Mouse (Mus musculus): ENCODE data around the gene Rd3. TPM values are rescaled to one million over a fixed set of nuclear protein-coding genes. Genes with fewer than 3 reads are reported as not detected.

Rd3 gene
- total RNA-seq, 2 experiments from 2014 or later: 0.36 to 0.58 TPM

DNA sequence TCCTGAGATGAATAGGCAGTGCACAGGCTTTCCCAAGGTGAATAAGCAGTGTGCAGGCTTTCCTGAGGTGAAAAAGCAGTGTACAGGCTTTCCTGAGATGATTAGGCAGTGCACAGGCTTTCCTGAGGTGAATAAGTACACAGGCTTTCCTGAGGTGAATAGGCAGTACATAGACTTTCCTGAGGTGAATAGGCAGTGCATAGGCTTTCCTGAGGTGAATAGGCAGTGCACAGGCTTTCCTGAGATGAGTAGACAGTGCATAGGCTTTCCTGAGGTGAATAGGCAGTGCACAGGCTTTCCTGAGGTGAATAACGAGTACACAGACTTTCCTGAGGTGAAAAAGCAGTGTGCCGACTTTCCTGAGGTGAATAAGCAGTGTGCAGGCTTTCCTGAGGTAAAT, 16.2 kb upstream of the Rd3 start:
- intact Hi-C loops (cut with DNase I): no loop called here
- DNase-seq (ENCODE audit: extremely low spot score in 1 of 2, low spot score in 2 of 2): no peak

DNA sequence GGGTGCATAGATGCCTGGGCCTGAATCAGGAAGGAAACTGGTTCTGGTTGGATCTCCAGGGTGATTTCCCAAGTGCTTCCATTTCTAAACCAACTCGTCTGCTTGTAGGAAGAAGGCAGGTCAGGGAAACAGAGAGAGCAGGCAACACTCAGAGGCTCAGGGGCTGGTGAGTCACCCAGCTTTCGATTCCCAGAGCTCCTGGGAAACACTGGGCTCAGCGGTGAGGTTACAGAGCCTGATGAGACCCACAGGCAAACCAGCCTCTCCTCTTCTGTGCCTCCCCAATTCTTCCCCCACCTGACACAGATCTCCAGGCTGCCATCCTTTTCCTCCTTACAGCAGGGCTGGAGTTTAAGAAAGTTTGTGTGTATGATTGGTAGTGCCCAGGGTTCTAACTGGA, 13.8 kb upstream of the Rd3 start:
- DNase-seq (ENCODE audit: extremely low spot score in 1 of 2, low spot score in 2 of 2): peak in 1 of 2 experiments; percentile 13
- intact Hi-C loops (cut with DNase I): no loop called here

DNA sequence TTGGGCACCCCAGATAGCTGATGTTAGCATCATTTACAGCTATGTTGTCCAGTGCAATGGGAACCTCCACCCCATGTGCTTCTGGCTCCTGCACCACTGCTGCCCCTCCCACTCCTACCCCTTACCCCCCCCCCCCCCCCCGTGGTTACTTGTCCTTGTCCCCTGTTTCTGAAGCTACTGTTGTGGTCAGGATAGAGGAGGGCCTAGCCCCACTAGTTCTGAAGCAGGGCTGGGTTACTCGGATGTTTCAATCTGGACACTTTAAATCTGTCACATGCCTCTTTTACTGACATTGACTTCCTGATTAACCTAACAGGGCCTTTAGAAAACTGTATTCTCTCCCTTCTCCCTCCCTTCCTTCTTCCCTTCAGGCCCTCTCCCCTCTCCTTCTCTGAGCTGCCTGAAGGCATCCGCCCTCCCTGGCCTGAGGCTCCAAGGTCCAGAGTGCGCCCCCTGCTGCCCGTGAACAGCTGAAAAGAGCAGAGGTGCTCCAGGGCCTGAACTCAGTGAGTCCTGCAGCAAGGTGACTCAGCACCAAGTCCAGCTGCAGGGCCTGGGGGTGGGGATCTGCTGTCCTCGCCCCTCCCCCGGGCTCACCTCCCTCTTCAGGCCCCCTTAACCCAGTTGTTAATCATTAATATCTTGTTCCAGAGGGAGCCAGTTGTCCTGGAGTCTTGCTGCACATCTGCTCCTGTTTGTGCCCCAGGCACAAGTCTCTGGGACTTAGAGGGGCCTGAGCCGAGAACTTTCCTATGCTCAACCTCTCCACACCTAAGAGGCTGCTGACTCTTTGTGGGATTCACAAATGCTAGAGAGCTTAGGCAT, 13.0 kb upstream of the Rd3 start:
- intact Hi-C loops (cut with DNase I): loop anchor here (2.0 kb wide), 1 partner anchor 129 kb away; no protein-coding TSS in a partner anchor
- peak; percentile 57 to 91 for DNase-seq (ENCODE audit: extremely low spot score in 1 of 2, low spot score in 2 of 2)

DNA sequence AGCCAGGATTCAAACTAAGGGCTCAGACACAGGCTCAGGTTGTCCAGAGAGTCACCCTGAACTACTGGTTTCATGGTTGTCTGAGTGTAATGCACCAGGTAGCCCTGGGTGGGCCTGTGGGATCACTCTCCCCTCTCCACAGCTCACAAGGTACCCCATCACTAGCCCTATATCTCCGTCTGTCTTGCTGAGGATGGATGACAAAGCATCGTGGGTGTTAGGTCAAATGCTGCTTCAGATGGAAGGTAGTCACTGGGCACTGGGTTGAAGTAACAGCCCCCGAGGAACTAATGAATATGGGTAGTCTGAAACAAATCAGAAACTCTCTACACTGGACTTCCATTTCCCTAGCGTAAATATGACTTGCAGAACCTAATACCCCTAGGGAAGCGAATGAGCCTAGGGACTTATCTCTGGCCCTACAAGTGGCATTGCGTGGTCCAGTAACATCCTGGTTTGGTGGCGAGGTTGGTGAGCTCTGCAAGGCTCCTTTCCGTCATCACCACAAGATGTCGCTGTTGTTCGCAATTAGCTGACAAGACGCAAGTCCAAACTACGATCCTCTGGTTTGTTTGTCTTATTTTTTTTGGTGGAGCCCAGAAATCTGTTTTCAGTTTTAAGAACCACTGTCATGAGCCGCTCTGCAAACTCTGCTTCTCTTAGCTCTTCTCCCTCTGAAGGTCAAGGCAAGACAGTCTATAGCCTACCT, 12.2 kb upstream of the Rd3 start:
- intact Hi-C loops (cut with DNase I): loop anchor here (1.0 to 2.0 kb wide), 2 partner anchors 127 to 130 kb away; partner anchors contain the start of gene Traf5
- peak; percentile 70 to 84 for DNase-seq (ENCODE audit: extremely low spot score in 1 of 2, low spot score in 2 of 2)

DNA sequence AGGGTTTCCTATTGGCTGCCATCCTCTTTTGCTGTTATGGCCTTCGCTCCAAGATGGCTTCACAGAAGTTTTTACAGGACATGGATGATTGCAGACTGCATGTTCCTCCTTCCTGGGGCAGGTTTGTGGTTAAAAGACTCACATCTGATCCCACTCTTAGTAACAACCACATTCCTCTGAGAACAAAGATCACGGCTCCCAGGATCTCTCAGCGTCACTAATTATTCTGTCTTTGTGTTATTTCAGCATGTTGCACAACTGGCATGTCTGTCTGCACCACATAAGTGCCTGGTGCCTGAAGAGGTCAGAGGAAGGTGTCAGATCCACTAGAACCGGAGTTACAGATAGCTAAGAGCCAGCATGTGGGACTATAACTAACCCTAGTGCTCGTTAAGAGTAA, 7.2 kb upstream of the Rd3 start:
- no peak for DNase-seq (ENCODE audit: extremely low spot score in 1 of 2, low spot score in 2 of 2)
- intact Hi-C loops (cut with DNase I): no loop called here

DNA sequence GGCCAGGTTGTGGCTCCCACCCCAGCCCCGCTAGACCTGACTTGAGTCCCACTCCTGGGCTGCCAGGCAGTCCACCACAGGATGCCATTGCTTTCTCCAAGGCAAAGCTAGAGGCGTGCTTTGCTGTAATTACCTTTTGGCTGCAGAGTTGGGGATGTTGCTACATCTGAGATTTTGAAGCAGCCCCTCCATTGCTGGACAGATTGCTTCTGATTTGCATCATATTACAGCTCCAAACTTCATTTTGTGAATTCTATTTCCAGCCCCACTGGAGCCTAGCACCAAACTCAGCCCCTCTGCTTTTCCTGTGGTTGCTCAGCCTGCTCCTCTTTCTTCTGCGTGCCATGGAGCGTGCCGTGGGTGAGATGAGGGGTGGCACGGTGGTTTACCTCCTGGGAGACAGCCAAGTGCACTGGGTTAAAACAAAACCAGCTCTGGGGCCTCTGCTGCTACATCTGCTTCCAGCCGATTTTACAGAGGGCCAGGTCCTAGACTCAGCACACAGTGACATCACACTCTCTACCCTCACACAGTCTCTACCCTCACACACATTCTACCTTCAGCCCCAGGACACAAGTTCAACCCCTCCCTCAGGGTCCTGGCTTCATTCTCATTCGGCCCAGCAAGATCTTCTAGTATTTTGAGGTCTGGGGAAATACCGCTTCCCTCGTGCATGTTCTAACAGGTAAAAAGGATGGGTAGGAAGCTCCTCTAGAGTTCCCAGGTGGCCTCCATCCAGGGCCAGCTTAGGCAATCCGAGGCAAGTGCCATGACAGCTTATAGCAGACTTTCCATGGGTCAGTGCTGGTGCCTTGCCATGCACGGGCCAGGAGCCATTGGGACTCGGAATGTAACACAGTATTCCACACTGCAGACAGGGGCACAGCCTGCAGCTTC, 2.4 kb upstream of the Rd3 start:
- DNase-seq (ENCODE audit: extremely low spot score in 1 of 2, low spot score in 2 of 2): no peak
- intact Hi-C loops (cut with DNase I): loop anchor here (5.0 kb wide), 1 partner anchor 113 kb away; no protein-coding TSS in a partner anchor

DNA sequence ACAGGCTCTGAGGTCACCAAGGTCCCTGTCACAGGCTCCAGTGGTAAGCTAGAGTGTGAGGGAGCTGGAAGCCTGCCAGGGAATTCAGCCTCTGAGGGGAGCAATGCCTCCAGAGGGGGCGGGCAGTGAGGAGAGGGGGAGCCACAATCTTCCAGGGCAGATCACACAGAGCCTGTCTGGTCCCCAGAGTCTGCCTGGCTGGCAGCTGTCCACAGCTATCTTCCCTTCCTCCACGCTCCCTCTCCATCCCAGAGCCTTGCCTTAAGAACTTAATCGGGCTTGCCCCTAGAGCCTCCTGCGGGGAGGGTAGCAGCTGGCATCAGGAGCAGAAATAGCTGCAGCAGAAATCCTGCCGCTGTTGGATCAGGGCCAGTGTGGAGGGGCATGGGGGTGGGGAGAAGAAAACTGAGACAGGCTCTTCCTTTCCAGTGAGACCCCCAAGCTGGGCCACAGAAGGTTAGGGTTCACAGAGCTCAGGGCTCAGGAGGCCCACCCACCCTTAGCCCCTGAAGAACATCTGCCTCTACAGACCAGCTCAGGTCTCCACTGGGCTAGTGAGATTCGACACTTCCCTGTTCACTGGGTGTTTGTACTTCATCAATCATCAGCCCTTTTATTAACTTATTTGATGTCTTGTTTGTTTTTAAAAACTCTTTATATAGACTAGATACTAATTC, 4.4 kb downstream of the Rd3 start:
- peak in 1 of 2 experiments; percentile 84 for DNase-seq (ENCODE audit: extremely low spot score in 1 of 2, low spot score in 2 of 2)
- intact Hi-C loops (cut with DNase I): no loop called here

DNA sequence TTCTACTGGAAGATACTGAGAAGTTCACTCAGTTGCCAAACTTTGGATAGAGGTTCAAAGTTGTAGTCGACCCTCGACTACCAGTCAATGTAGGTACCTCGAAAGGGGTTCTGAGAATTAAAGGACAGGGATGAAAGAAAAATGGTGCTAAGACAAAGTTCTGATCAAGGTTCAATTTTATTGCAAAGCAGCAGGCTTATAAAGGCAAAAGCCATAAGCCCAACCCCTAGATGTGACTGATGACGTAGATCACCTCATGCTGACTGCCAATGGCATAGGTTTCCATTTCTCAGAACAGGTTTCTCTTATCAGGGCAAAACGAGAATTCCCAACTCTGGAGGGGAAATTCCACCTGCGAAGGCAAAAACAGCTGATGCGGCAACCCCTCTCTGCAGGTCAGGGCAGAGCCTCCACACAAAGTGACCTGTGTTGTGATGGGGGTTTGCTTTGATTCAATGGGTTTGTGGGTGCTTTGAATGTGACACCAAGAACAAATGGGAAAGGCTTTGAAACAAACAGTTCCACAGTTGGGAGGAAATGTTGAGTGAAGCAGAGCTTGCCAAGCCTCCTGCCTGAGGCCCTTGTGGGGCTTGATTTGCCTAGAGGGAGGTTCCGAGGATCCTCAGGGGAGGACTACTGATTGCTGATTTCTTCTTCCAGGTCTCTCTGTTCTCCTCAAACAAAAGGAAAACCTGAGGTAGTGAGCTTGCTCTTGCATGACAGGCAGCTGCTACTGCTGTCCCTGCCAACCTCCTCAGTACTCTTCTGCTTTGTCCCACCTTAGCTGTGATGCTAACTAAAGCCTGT, 9.7 kb downstream of the Rd3 start:
- intact Hi-C loops (cut with DNase I): no loop called here
- no peak for DNase-seq (ENCODE audit: extremely low spot score in 1 of 2, low spot score in 2 of 2)

DNA sequence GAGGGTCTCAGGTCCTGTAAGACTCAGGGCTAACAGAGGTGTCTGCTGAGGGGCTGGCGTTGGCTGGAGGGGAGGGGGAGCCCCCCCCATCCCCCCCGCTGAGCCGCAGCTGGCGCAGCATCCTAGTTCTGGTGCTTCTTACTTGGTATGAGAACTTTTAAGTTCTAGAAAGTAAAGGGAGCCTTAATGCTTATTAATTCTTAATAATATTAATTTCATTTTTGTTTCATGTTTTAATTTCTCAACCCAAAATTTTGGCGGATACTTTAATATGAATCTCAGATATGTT, 10.3 kb downstream of the Rd3 start:
- DNase-seq (ENCODE audit: extremely low spot score in 1 of 2, low spot score in 2 of 2): no peak
- intact Hi-C loops (cut with DNase I): no loop called here

DNA sequence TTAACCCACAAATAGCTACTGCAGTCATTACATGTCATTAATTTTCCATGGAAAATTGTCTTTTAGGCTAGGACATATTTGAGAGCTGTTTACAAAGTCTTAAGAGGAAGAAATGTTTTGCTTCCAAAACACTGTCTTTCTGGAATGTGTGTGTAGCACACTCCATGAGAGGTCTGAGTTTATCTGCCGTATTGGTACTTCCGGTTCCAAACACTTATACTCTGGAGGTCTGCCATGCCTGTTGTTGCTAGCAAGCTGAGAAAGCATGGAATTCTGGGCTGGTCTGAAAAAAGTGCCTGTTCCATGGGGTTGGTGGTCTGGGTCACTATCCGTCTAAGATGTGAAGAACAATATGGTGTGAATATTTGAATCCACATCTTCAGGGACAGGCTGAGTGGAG, 11.5 kb downstream of the Rd3 start:
- intact Hi-C loops (cut with DNase I): no loop called here
- no peak for DNase-seq (ENCODE audit: extremely low spot score in 1 of 2, low spot score in 2 of 2)

DNA sequence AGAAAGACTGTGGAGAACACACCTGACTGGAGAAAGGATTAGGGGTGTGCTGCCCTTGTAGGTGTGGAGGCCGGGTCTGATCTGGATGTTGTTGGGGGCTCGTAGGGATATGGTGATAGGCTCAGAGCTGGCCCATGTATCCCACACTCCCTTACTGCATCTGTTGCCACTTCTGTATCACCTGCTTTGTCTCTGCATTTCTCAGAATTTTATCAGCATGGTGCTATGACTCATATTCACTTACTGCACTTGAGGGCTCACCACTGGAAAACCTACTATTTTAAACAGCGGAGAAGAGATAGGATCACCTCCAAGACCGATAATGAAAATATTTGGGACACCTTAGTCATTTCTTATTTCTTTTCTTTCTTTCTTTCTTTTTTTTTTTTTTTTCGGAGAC, 11.9 kb downstream of the Rd3 start:
- intact Hi-C loops (cut with DNase I): no loop called here

DNA sequence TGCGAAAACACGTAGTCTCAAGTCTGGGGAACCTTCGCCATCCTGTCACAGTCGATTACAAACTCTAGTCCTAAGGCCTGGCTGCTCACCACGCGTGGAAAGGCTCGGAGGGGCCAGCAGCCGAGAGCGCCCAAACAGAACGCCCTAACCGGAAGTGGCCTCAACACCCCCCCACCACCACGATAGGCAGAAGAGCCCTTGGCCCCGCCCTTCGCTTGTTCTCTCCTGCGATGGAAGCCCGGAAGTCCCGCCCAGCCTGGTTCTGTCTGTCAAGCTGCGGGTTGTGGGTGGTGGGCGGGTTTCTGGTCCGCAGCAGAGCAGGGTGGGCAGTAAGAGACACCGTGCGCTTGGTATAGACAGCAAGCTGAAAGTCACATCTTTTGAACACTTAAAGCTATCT, 12.8 kb downstream of the Rd3 start:
- DNase-seq (ENCODE audit: extremely low spot score in 1 of 2, low spot score in 2 of 2): peak; percentile 96 to 99
- intact Hi-C loops (cut with DNase I): no loop called here

More for the DNA sequence above, 11.9 kb downstream of the Rd3 start:
- no peak for DNase-seq (ENCODE audit: extremely low spot score in 1 of 2, low spot score in 2 of 2)

DNA sequence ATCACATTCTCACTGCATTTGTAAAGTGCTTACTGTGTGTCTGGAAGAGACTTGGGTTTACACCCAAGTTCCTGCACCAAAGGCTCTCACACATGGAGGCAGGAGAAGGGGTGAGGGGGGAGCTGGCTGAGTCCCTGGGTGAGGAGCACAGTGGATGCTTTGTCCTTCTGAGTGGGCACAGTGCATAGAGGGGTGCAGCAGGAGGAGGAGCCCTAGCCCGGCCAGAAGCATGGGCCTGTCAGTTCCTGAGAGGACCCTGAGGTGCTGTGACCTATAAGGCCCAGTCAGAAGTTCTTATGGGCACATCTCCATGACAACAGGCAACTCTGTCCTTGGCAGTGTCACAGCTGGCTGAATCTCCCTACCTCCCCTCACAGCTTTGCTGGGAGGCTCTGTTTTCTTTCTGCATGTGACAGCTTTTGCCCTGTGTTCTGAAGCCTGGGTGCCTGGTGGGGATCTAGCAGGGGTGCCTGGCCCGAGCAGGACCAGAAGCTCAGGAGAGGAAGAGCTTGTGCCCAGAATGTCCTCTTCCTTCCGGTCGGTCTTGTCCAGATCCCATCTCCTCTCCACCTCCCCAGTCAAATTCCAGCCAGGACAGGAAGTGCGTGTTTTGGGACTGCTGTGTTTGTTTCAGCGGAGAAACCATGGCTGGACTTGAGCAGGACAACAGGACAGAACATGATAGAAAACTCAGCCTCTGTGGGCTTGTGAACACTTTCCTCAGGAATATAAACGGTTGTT, 15.0 kb downstream of the Rd3 start:
- intact Hi-C loops (cut with DNase I): no loop called here
- DNase-seq (ENCODE audit: extremely low spot score in 1 of 2, low spot score in 2 of 2): no peak

DNA sequence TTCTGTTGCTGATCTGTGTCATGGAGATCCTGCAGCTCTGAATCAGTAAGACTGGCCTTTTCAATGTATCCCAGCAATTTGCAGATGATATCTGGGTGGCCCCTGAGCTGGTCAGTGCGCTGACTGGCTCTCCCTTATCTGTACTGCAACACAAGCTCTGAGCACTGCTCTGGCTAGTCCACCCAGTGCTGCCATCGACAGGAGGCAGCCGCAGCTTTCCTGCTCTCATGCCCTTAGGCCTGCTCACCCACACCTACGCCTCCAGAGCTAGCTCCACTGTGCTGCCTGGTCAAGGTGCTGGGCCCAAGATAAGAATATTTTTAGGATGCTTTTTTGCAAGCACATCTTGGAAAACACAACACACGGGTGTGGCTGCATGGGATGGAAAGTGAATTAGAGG, 17.3 kb downstream of the Rd3 start:
- DNase-seq (ENCODE audit: extremely low spot score in 1 of 2, low spot score in 2 of 2): no peak
- intact Hi-C loops (cut with DNase I): no loop called here

DNA sequence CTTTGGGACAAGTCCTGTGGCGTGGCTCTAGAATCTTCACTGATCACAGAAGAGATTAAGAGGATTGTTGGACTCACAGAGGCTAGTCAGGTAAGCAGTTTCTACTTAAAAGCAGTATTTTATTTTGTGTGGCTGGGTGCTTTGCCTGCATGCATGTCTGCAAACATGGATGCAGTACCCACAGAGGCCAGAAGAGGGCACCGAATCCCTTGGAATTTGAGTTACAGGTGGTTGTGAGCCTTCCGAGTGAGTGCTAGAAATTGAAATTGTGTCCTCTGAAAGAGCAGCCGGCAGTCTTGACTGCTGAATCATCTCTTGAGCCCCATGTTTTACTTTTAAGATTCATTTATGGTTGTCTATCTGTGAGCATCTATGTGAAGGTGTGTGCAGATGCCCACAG, 18.3 kb downstream of the Rd3 start:
- DNase-seq (ENCODE audit: extremely low spot score in 1 of 2, low spot score in 2 of 2): peak in 1 of 2 experiments; percentile 71
- intact Hi-C loops (cut with DNase I): no loop called here

DNA sequence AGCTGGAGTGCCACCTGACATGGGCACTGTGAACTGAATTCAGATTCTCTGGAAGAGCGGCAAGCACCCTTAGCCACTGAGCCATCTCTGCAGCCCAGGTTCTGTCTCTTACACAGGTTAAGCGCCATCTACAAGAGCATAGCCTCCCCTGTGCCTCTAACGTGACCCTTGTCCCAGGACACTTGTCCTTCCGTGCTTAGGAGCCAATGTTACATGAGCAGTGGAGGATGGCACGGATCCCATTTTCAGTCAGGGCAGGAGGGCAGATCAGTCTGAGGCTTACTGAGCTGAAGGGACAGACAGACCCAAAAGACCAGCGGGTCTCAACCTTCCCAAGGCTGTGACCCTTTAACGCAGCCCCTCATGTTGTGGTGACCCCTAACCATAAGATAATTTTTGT, 18.7 kb downstream of the Rd3 start:
- intact Hi-C loops (cut with DNase I): no loop called here
- DNase-seq (ENCODE audit: extremely low spot score in 1 of 2, low spot score in 2 of 2): no peak

DNA sequence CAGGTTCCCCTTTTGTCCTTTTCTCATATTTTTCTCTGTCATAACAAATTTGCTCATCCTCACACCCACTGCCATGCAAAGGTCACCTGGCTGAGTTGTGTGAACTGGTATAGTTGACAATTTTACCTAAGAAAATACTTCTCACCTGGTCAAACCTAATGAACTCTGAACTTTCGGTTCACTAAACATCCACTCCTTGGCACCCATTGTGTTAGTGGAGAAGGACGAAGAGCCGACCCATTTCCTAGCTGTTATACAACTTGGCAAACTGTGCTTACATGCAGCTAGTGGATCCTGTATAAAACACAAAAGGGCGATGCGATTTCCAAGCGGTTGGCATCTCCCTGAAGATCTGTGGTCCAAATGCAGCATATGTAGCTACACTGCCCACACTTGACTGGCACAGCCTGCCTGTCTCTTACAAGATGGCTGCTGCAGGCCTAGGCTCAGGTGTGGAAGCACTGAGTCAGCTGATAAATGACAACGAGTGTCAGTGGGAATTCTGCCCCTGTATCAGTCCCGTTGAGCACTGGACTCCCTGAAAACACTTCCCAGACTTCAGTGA, 19.5 kb downstream of the Rd3 start:
- intact Hi-C loops (cut with DNase I): no loop called here
- no peak for DNase-seq (ENCODE audit: extremely low spot score in 1 of 2, low spot score in 2 of 2)

Data from left cerebral cortex, postnatal 10 days (tissue).